Mouse (Mus musculus): Measurements from ENCODE around the gene Wdfy3. TPM values are rescaled to one million over a fixed set of nuclear protein-coding genes. Genes with fewer than 3 reads are reported as not detected.

Gene Wdfy3
- polyA plus RNA-seq, 1 experiment from 2014 or later, result 11.3 TPM

- no peak for ATAC-seq (ENCODE audit: insufficient read depth, low FRiP score, low read depth)
- Histone ChIP-seq H3K27me3 (replicated peaks) (no peaks in the 10 kb centered on the region), H3K9me3 (no peaks in the 10 kb centered on the region), H3K9ac (no peak overlapping the region), H3K36me3 (peaks cover 17% of the 10 kb centered on the region), H3K4me2 (no peak overlapping the region), H3K4me3 (replicated peaks) (no peak overlapping the region), H3K27ac (no peak overlapping the region), H3K4me1 (no peaks in the 10 kb centered on the region)
- WGBS, result 92% methylated on average over 13 of the region's 13 CpGs
These were observed 110.4 kb downstream of the Wdfy3 start for GRCm38 (mm10) chr5:101959369-101959768.

GRCm38 (mm10) chr5:101958941-101959340 is 110.8 kb downstream of the Wdfy3 start:
- Histone ChIP-seq H3K4me1 (no peaks in the 10 kb centered on the region), H3K4me2 (no peak overlapping the region), H3K9ac (no peak overlapping the region), H3K9me3 (no peaks in the 10 kb centered on the region), H3K4me3 (replicated peaks) (no peak overlapping the region), H3K27ac (no peak overlapping the region), H3K27me3 (replicated peaks) (no peaks in the 10 kb centered on the region), H3K36me3 (peaks cover 17% of the 10 kb centered on the region)
- no peak for ATAC-seq (ENCODE audit: insufficient read depth, low FRiP score, low read depth)
- 96% methylated on average over 4 of the region's 4 CpGs for WGBS

GRCm38 (mm10) chr5:101957419-101957818 is 112.3 kb downstream of the Wdfy3 start:
- Histone ChIP-seq H3K9ac (no peak overlapping the region), H3K4me3 (replicated peaks) (no peak overlapping the region), H3K4me2 (no peak overlapping the region), H3K27ac (no peak overlapping the region), H3K4me1 (no peaks in the 10 kb centered on the region), H3K9me3 (no peaks in the 10 kb centered on the region), H3K27me3 (replicated peaks) (no peaks in the 10 kb centered on the region), H3K36me3 (peaks cover 21% of the 10 kb centered on the region)
- whole genome bisulfite sequencing, result 83% methylated on average over 8 of the region's 8 CpGs
- no peak for ATAC-seq (ENCODE audit: insufficient read depth, low FRiP score, low read depth)

GRCm38 (mm10) chr5:101954393-101955340 is 115.1 kb downstream of the Wdfy3 start:
- Histone ChIP-seq H3K4me3 (replicated peaks) (no peak overlapping the region), H3K4me2 (no peak overlapping the region), H3K4me1 (no peaks in the 10 kb centered on the region), H3K27ac (peak overlapping the region; percentile 32; the same call in 1 of the 2 replicates), H3K36me3 (peaks cover 15% of the 10 kb centered on the region), H3K27me3 (replicated peaks) (no peaks in the 10 kb centered on the region), H3K9me3 (no peaks in the 10 kb centered on the region), H3K9ac (no peak overlapping the region)
- ATAC-seq (ENCODE audit: insufficient read depth, low FRiP score, low read depth), result no peak
- 54% methylated on average over 16 of the region's 16 CpGs for WGBS

- ATAC-seq (ENCODE audit: insufficient read depth, low FRiP score, low read depth), result no peak
- no peaks in the 10 kb centered on the region for H3K9me3 ChIP-seq
- H3K4me1 ChIP-seq, result no peaks in the 10 kb centered on the region
- H3K4me2 ChIP-seq, result no peak overlapping the region
- H3K36me3 ChIP-seq, result peaks cover 26% of the 10 kb centered on the region
- H3K4me3 ChIP-seq (replicated peaks), result no peak overlapping the region
- no peak overlapping the region for H3K27ac ChIP-seq
- no peak overlapping the region for H3K9ac ChIP-seq
- 90% methylated on average over 1 of the region's 1 CpGs for WGBS
- H3K27me3 ChIP-seq (replicated peaks), result no peaks in the 10 kb centered on the region
These were observed 117.8 kb downstream of the Wdfy3 start for GRCm38 (mm10) chr5:101951918-101952317.

- Histone ChIP-seq H3K27me3 (replicated peaks) (no peaks in the 10 kb centered on the region), H3K4me1 (no peaks in the 10 kb centered on the region), H3K9ac (no peak overlapping the region), H3K4me2 (no peak overlapping the region), H3K36me3 (peaks cover 26% of the 10 kb centered on the region), H3K27ac (no peak overlapping the region), H3K9me3 (no peaks in the 10 kb centered on the region), H3K4me3 (replicated peaks) (no peak overlapping the region)
- WGBS, result 66% methylated on average over 8 of the region's 8 CpGs
- ATAC-seq (ENCODE audit: insufficient read depth, low FRiP score, low read depth), result no peak
These were observed 120.4 kb downstream of the Wdfy3 start for GRCm38 (mm10) chr5:101949323-101949722.

GRCm38 (mm10) chr5:101948641-101949040 is 121.1 kb downstream of the Wdfy3 start:
- Histone ChIP-seq H3K9ac (no peak overlapping the region), H3K27ac (no peak overlapping the region), H3K36me3 (peaks cover 31% of the 10 kb centered on the region), H3K9me3 (no peaks in the 10 kb centered on the region), H3K4me1 (no peaks in the 10 kb centered on the region), H3K4me3 (replicated peaks) (no peak overlapping the region), H3K27me3 (replicated peaks) (no peaks in the 10 kb centered on the region), H3K4me2 (no peak overlapping the region)
- 94% methylated on average over 7 of the region's 7 CpGs for WGBS
- no peak for ATAC-seq (ENCODE audit: insufficient read depth, low FRiP score, low read depth)

- H3K9ac ChIP-seq, result no peak overlapping the region
- no peaks in the 10 kb centered on the region for H3K9me3 ChIP-seq
- H3K36me3 ChIP-seq, result peaks cover 36% of the 10 kb centered on the region
- no peak overlapping the region for H3K4me3 ChIP-seq (replicated peaks)
- H3K4me1 ChIP-seq, result no peaks in the 10 kb centered on the region
- WGBS, result 88% methylated on average over 5 of the region's 5 CpGs
- no peaks in the 10 kb centered on the region for H3K27me3 ChIP-seq (replicated peaks)
- no peak for ATAC-seq (ENCODE audit: insufficient read depth, low FRiP score, low read depth)
- no peak overlapping the region for H3K4me2 ChIP-seq
- H3K27ac ChIP-seq, result no peak overlapping the region
These were observed 124.0 kb downstream of the Wdfy3 start for GRCm38 (mm10) chr5:101945731-101946130.

GRCm38 (mm10) chr5:101937909-101938596 is 131.7 kb downstream of the Wdfy3 start:
- Histone ChIP-seq H3K27ac (no peak overlapping the region), H3K27me3 (replicated peaks) (no peaks in the 10 kb centered on the region), H3K9me3 (no peaks in the 10 kb centered on the region), H3K9ac (no peak overlapping the region), H3K4me2 (no peak overlapping the region), H3K36me3 (peaks cover 26% of the 10 kb centered on the region; the same call in 1 of the 2 replicates), H3K4me1 (0 out of 2 replicates have a peak, but pooled peaks cover 13% of the 10 kb centered on the region), H3K4me3 (replicated peaks) (no peak overlapping the region)
- ATAC-seq (ENCODE audit: insufficient read depth, low FRiP score, low read depth), result no peak
- 81% methylated on average over 13 of the region's 13 CpGs for WGBS

- H3K9me3 ChIP-seq, result no peaks in the 10 kb centered on the region
- 0 out of 2 replicates have a peak, but pooled peaks cover 14% of the 10 kb centered on the region for H3K4me1 ChIP-seq
- no peak overlapping the region for H3K4me2 ChIP-seq
- no peaks in the 10 kb centered on the region for H3K27me3 ChIP-seq (replicated peaks)
- H3K4me3 ChIP-seq (replicated peaks), result no peak overlapping the region
- H3K27ac ChIP-seq, result 0 out of 2 replicates have a peak overlapping the region, but pooled peaks have one; percentile 1
- no peak overlapping the region for H3K9ac ChIP-seq
- 59% methylated on average over 21 of the region's 21 CpGs for WGBS
- H3K36me3 ChIP-seq, result peaks cover 24% of the 10 kb centered on the region; the same call in 1 of the 2 replicates
- peak; percentile 88 for ATAC-seq (ENCODE audit: insufficient read depth, low FRiP score, low read depth)
These were observed 132.4 kb downstream of the Wdfy3 start for GRCm38 (mm10) chr5:101937362-101937761.

GRCm38 (mm10) chr5:101935893-101936292 is 133.8 kb downstream of the Wdfy3 start:
- WGBS, result 46% methylated on average over 16 of the region's 16 CpGs
- H3K27ac ChIP-seq, result no peak overlapping the region
- no peak for ATAC-seq (ENCODE audit: insufficient read depth, low FRiP score, low read depth)

GRCm38 (mm10) chr5:101934629-101935028 is 135.1 kb downstream of the Wdfy3 start:
- 0 out of 2 replicates have a peak, but pooled peaks cover 14% of the 10 kb centered on the region for H3K4me1 ChIP-seq
- no peak overlapping the region for H3K4me2 ChIP-seq
- no peak overlapping the region for H3K27ac ChIP-seq
- no peak for ATAC-seq (ENCODE audit: insufficient read depth, low FRiP score, low read depth)
- no peaks in the 10 kb centered on the region for H3K27me3 ChIP-seq (replicated peaks)
- H3K36me3 ChIP-seq, result peaks cover 19% of the 10 kb centered on the region
- H3K9ac ChIP-seq, result no peak overlapping the region
- no peak overlapping the region for H3K4me3 ChIP-seq (replicated peaks)
- H3K9me3 ChIP-seq, result no peaks in the 10 kb centered on the region
- WGBS, result 76% methylated on average over 7 of the region's 7 CpGs

More at GRCm38 (mm10) chr5:101935893-101936292, 133.8 kb downstream of the Wdfy3 start:
- H3K36me3 ChIP-seq, result peaks cover 15% of the 10 kb centered on the region; the same call in 1 of the 2 replicates
- H3K27me3 ChIP-seq (replicated peaks), result no peaks in the 10 kb centered on the region
- H3K9ac ChIP-seq, result no peak overlapping the region
- no peaks in the 10 kb centered on the region for H3K9me3 ChIP-seq
- H3K4me1 ChIP-seq, result 0 out of 2 replicates have a peak, but pooled peaks cover 14% of the 10 kb centered on the region
- no peak overlapping the region for H3K4me3 ChIP-seq (replicated peaks)
- no peak overlapping the region for H3K4me2 ChIP-seq

Measured in stomach, embryonic 15.5 days (tissue).